Mouse (Mus musculus) midbrain, postnatal 0 days (tissue): ENCODE results near the gene Armc3. TPM values are rescaled to one million over a fixed set of nuclear protein-coding genes. Genes with fewer than 3 reads are reported as not detected.

Experiments
- ATAC-seq: fragments of 200-750 bp; cut with Nextera tagmentation; 2 replicates; pipeline ENCODE4 v1.8.0; 2017; ENCODE audit warnings: moderate number of reproducible peaks, mild to moderate bottlenecking, moderate TSS enrichment, moderate library complexity; ENCODE audit not compliant: low FRiP score
- DNase-seq: peaks from one replicate; pipeline ENCODE4 v3.0.0-alpha.2; 2015; ENCODE audit warnings: low spot score
- H3K27ac ChIP-seq: fragments of 300-500 bp; sonication (generic); 2 replicates; pipeline ENCODE4 v1.5.1; 2014; ENCODE audit warnings: low read depth, mild to moderate bottlenecking, low read length, mixed read lengths
- H3K27me3 ChIP-seq: fragments of 300-500 bp; sonication (generic); 2 replicates; pipeline ENCODE4 v1.6.1; 2014; ENCODE audit warnings: low read length, control low read depth, mixed read lengths; ENCODE audit not compliant: insufficient read depth
- H3K36me3 ChIP-seq: fragments of 300-500 bp; sonication (generic); 2 replicates; pipeline ENCODE4 v1.6.1; 2014; ENCODE audit warnings: low read length, control low read depth, mixed read lengths; ENCODE audit not compliant: insufficient read depth
- H3K4me1 ChIP-seq: fragments of 300-500 bp; sonication (generic); 2 replicates; pipeline ENCODE4 v1.6.1; 2014; ENCODE audit warnings: mild to moderate bottlenecking, control low read depth, antibody characterized with exemption, low read length, mixed read lengths; ENCODE audit not compliant: insufficient read depth
- H3K4me2 ChIP-seq: fragments of 300-500 bp; sonication (generic); 2 replicates; pipeline ENCODE4 v1.6.1; 2014; ENCODE audit warnings: low read depth, mild to moderate bottlenecking, low read length, mixed read lengths; ENCODE audit not compliant: poor library complexity, severe bottlenecking
- H3K4me3 ChIP-seq: fragments of 300-500 bp; sonication (generic); 2 replicates; pipeline ENCODE4 v1.5.1; 2014; ENCODE audit warnings: low read depth, mild to moderate bottlenecking, low read length, moderate library complexity
- H3K9ac ChIP-seq: fragments of 300-500 bp; sonication (generic); replicated peaks from 2 replicates; pipeline ENCODE4 v1.6.1; 2014; ENCODE audit warnings: mild to moderate bottlenecking, low read length, moderate library complexity, mixed read lengths; ENCODE audit not compliant: poor library complexity, severe bottlenecking
- H3K9me3 ChIP-seq: fragments of 300-500 bp; sonication (generic); 2 replicates; pipeline ENCODE4 v1.6.1; 2016; ENCODE audit warnings: low read length, control low read depth
- CTCF ChIP-seq: IDR thresholded peaks from 2 replicates; pipeline ENCODE4 v1.5.1; 2016; ENCODE audit warnings: antibody characterized with exemption, mild to moderate bottlenecking
- WGBS: fragments of 180-500 bp; shearing (Covaris S2); extraction: QIAGEN DNeasy Blood & Tissue Kit; methylation state at CpG from one replicate; pipeline ENCODE4 v1.1.7; 2014; 5-methylcytosine and 5-hydroxymethylcytosine counted together
- polyA plus RNA-seq: library from polyadenylated mRNA; unstranded; fragments of >200 nt; fragmentation: Nextera tagmentation; extraction: Ambion mirVana; gene quantifications from 2 replicates; pipeline ENCODE4 v1.2.1, GENCODE M21; 2015
- total RNA-seq: library from RNA; depleted of rRNA; stranded (reverse); fragments of >200 nt; gene quantifications from 2 replicates; pipeline ENCODE4 v1.2.3, GENCODE M21; 2014; rRNA removed

Gene Armc3
- total and polyA plus RNA-seq, 2 experiments from 2014 or later = 0.82 to 1.1 TPM

- H3K27me3 ChIP-seq = no peaks in the 10 kb centered on the region
- no peak for TF ChIP-seq CTCF
- no peaks in the 10 kb centered on the region for H3K36me3 ChIP-seq
- no peak overlapping the region for H3K27ac ChIP-seq
- peak; percentile 42 for ATAC-seq
- peak; percentile 3 for DNase-seq
- H3K9me3 ChIP-seq = no peaks in the 10 kb centered on the region
- H3K4me3 ChIP-seq = peak overlapping the region; percentile 21; the same call in 1 of the 2 replicates
- WGBS = 81% methylated on average over 5 of the region's 5 CpGs
- peak overlapping the region; percentile 44; the same call in 1 of the 2 replicates for H3K9ac ChIP-seq
- H3K4me2 ChIP-seq = peak overlapping the region; percentile 28; the same call in 1 of the 2 replicates
- H3K4me1 ChIP-seq = no peaks in the 10 kb centered on the region
Measured at GRCm38 (mm10) chr2:19345414-19345964, 146.4 kb downstream of the Armc3 start.

DNA sequence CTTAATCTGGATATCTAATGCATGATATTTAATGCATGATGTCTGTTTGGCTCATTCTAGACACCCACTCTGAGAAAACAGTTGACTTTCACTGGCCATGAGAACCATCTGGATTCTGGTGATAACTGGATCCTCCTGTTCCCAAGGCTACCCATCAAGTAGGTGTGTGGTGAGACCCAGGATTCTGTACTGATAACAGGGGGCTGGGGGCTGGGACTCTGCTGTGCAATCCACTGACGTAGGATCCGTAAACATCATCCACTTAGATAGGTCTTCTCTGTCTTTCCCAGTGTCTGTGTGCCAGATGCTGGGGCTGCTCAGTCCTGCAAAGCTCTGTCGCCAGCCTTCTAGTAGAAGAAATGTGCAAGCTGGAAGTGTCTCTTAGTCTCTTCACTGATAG, 149.4 kb downstream of the Armc3 start:
- WGBS = 96% methylated on average over 3 of the region's 3 CpGs
- no peak for ATAC-seq
- DNase-seq = no peak
- H3K4me2 ChIP-seq = no peak overlapping the region
- H3K4me3 ChIP-seq = no peak overlapping the region
- TF ChIP-seq CTCF = no peak
- no peaks in the 10 kb centered on the region for H3K4me1 ChIP-seq
- no peaks in the 10 kb centered on the region for H3K36me3 ChIP-seq
- no peaks in the 10 kb centered on the region for H3K9me3 ChIP-seq
- H3K27me3 ChIP-seq = no peaks in the 10 kb centered on the region
- H3K9ac ChIP-seq = no peak overlapping the region
- H3K27ac ChIP-seq = no peak overlapping the region

DNA sequence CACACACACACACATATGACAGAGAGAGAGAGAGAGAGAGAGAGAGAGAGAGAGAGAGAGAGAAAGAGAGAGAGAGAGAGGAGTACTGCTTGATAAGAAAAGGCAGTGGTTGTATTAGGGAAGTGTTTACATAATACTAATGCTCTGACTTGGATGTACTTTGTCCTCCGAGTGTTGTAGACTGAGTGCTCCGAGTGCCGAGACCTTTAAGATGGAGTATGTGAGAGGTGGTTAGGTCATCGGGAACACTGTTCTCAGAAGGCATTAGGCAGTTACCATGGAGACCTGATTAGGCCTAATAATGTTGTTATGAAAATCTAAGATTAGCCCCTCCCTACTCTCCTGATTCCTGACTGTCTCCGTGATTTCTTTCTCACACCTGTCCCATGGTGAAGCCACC, 151.1 kb downstream of the Armc3 start:
- 80% methylated on average over 5 of the region's 5 CpGs for WGBS
- Histone ChIP-seq H3K4me1 (no peaks in the 10 kb centered on the region), H3K9me3 (no peaks in the 10 kb centered on the region), H3K9ac (no peak overlapping the region), H3K27ac (no peak overlapping the region), H3K4me2 (no peak overlapping the region), H3K36me3 (no peaks in the 10 kb centered on the region), H3K4me3 (no peak overlapping the region), H3K27me3 (no peaks in the 10 kb centered on the region)
- no peak for TF ChIP-seq CTCF
- no peak for ATAC-seq
- DNase-seq = no peak

DNA sequence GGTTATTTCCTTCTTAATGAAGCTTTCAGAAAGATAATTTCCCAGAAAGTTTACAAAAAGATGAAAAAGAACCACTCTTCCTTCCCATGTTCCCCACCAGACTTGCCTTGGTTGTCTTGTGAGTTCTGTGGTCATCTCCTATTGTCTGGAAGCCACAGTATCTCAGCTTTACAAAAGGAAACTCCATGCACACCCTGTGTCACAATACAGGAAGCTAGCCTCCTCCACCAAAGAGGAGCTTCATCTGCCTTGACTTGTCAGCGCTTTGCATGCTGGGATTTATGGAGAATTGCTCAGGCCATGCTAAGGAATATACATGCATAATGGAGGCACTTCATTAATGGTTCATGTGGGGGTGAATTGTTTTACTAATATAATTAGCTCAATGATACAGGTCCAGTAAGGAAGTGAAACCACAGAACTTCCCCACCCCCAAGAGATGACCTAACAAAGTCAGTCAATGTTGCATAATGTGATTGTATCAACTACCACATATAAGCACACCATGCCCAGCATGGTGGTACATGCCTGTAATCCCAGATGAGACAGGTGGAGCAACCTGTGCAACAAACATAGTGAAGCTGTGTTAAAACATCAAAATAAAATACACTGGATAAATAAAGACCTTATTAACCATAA, 152.6 kb downstream of the Armc3 start:
- Histone ChIP-seq H3K4me2 (no peak overlapping the region), H3K36me3 (no peaks in the 10 kb centered on the region), H3K27me3 (no peaks in the 10 kb centered on the region), H3K4me3 (no peak overlapping the region), H3K27ac (no peak overlapping the region), H3K4me1 (no peaks in the 10 kb centered on the region), H3K9me3 (no peaks in the 10 kb centered on the region), H3K9ac (no peak overlapping the region)
- no peak for ATAC-seq
- no peak for DNase-seq
- 91% methylated on average over 1 of the region's 1 CpGs for WGBS
- TF ChIP-seq CTCF = no peak

GRCm38 (mm10) chr2:19353158-19353557, 154.1 kb downstream of the Armc3 start:
- no peaks in the 10 kb centered on the region for H3K9me3 ChIP-seq
- H3K9ac ChIP-seq = no peak overlapping the region
- H3K4me2 ChIP-seq = no peak overlapping the region
- H3K27ac ChIP-seq = no peak overlapping the region
- H3K4me3 ChIP-seq = no peak overlapping the region
- DNase-seq = no peak
- ATAC-seq = no peak
- H3K4me1 ChIP-seq = no peaks in the 10 kb centered on the region
- no peak for TF ChIP-seq CTCF
- no peaks in the 10 kb centered on the region for H3K27me3 ChIP-seq
- WGBS = 90% methylated on average over 2 of the region's 2 CpGs
- no peaks in the 10 kb centered on the region for H3K36me3 ChIP-seq

Other genes with a start within 250 kb of the Armc3 start
- gene Pip4k2a, start 201.2 kb upstream of the Armc3 start, total RNA-seq = 7.1 and 8.4 TPM in 2 replicates
- 6.8 and 8.1 TPM in 2 replicates for gene Pip4k2a, start 201.2 kb upstream of the Armc3 start, polyA plus RNA-seq
- 0.61 and 1.1 TPM in 2 replicates for gene 4930426L09Rik, start 201.0 kb upstream of the Armc3 start, total RNA-seq
- gene 4930426L09Rik, start 201.0 kb upstream of the Armc3 start, polyA plus RNA-seq = 0.40 and 0.41 TPM in 2 replicates
- 8.3 and 9.0 TPM in 2 replicates for gene Msrb2, start 172.1 kb downstream of the Armc3 start, total RNA-seq
- gene Msrb2, start 172.1 kb downstream of the Armc3 start, polyA plus RNA-seq = 8.8 and 8.9 TPM in 2 replicates
- 3.0 TPM in 1 of 2 replicates, not detected in the other for gene Ptf1a, start 246.4 kb downstream of the Armc3 start, total RNA-seq
- gene Ptf1a, start 246.4 kb downstream of the Armc3 start, polyA plus RNA-seq = not detected in 2 replicates